Mouse (Mus musculus): ENCODE data around the gene Celf5. TPM values are rescaled to one million over a fixed set of nuclear protein-coding genes. Genes with fewer than 3 reads are reported as not detected.

Gene Celf5
- polyA plus RNA-seq, 1 experiment, result 0.27 TPM

DNA sequence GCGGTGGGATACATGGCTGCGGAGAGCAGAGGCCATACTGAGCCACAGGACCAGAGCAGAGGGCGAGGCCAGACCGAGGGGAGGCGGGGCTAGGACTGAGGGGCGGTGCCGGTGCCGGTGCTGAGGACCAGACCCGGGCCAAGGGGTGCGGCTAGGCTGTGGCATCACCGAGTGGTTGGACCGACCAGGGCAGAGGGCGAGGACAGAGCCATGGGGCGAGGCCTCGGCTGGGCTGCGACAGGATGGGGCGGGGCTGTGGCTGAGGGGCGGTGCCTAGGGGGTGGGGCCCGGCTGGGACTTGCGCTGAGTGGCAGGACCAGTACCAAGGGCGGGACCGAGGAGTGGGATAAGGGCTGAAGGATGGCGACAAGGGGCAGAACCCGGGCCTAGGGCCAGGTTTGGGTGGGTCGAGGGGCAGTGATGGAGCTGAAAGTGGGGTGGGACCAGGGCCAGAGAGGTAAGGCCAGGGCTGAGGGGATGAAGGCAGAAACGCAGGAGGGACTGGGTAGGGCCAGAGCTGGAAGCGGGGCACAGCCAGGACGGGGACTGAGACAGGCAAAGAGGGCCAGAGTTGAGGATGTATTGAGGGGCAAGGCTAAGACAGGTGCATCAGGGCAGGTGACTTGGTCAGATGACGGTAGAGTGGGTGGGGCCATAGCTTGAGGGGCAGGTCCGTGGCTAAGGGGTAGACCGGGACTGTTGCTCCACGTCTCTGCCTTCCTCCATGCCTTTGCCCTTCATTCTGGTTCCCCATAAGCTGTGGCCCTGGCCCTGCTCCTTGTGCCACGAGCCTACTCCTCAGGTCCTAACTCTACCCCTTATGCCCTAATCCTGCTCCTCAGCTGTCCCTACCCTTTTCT lies 17.9 kb downstream of the Celf5 start:
- H3K4me3 ChIP-seq (ENCODE audit: insufficient read depth, low read depth, low read length), result no peak overlapping the region
- no peaks in the 10 kb centered on the region for H3K27me3 ChIP-seq (replicated peaks; ENCODE audit: control insufficient read depth, insufficient read depth, low read length)
- WGBS, result 5% methylated on average over 33 of the region's 33 CpGs

DNA sequence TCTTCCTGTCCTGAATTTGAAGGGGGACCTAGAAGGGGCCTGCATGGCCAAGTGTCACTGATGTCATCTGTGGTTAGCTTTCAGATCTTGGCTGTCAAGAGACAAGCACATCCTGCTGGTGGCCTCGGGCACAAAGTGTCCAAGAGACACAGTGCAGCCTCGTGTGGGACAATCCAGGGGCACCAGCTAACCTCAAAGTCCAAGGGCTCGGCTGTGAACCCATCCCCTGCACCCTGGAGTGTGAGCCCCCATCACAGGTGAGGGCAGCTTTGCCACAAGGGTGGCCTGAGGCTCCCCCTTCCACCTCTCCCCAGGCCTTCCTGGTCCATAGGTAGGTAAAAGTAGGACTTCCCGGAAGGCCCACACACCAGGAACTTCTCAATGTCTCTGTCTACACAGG lies 19.0 kb downstream of the Celf5 start:
- H3K27me3 ChIP-seq (replicated peaks; ENCODE audit: control insufficient read depth, insufficient read depth, low read length), result no peaks in the 10 kb centered on the region
- H3K36me3 ChIP-seq (ENCODE audit: control insufficient read depth, insufficient read depth, low read length), result no peaks in the 10 kb centered on the region
- no peak for DNase-seq
- no peak overlapping the region for H3K4me3 ChIP-seq (ENCODE audit: insufficient read depth, low read depth, low read length)
- 69% methylated on average over 4 of the region's 4 CpGs for WGBS
- H3K27ac ChIP-seq (ENCODE audit: insufficient read depth, low read depth, low read length), result no peak overlapping the region
- no peak for TF ChIP-seq CTCF (conservative IDR thresholded peaks at IDR 0.05; ENCODE audit: insufficient read depth, insufficient read length, low read depth, low read length)
- TF ChIP-seq POLR2A (IDR thresholded peaks at IDR 0.05; ENCODE audit: low read depth, low read length), result no peak
- H3K4me1 ChIP-seq (ENCODE audit: control insufficient read depth, insufficient read depth, low read length), result no peaks in the 10 kb centered on the region

More for the DNA sequence above, 17.9 kb downstream of the Celf5 start:
- DNase-seq, result peak; percentile 58
- Histone ChIP-seq H3K27ac (ENCODE audit: insufficient read depth, low read depth, low read length) (no peak overlapping the region), H3K4me1 (ENCODE audit: control insufficient read depth, insufficient read depth, low read length) (no peaks in the 10 kb centered on the region), H3K36me3 (ENCODE audit: control insufficient read depth, insufficient read depth, low read length) (no peaks in the 10 kb centered on the region)
- TF ChIP-seq POLR2A (IDR thresholded peaks at IDR 0.05; ENCODE audit: low read depth, low read length) (no peak), CTCF (conservative IDR thresholded peaks at IDR 0.05; ENCODE audit: insufficient read depth, insufficient read length, low read depth, low read length) (no peak)

DNA sequence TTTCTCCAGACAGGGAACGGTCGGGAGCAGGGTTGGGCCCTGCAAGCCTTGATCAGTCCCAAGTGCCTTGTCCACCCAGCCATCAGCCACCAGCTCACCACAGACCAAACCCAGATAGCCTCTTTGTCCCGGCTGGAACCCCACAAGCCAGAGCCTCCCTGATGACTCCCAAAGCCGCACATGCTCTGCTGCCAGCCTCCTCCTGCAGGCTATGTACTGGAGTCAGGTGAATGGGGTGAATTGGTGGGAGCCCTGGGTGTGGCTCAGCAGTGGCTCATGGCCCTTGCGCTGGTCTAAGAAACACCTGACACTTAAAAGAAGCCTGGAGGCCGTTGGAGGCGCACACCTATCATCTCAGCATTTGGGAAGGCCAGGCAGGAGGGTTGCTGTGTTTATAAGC lies 19.6 kb downstream of the Celf5 start:
- H3K4me3 ChIP-seq (ENCODE audit: insufficient read depth, low read depth, low read length), result no peak overlapping the region
- H3K4me1 ChIP-seq (ENCODE audit: control insufficient read depth, insufficient read depth, low read length), result no peaks in the 10 kb centered on the region
- H3K36me3 ChIP-seq (ENCODE audit: control insufficient read depth, insufficient read depth, low read length), result no peaks in the 10 kb centered on the region
- no peak overlapping the region for H3K27ac ChIP-seq (ENCODE audit: insufficient read depth, low read depth, low read length)
- DNase-seq, result no peak
- 84% methylated on average over 7 of the region's 7 CpGs for WGBS
- TF ChIP-seq CTCF (conservative IDR thresholded peaks at IDR 0.05; ENCODE audit: insufficient read depth, insufficient read length, low read depth, low read length), result no peak
- no peaks in the 10 kb centered on the region for H3K27me3 ChIP-seq (replicated peaks; ENCODE audit: control insufficient read depth, insufficient read depth, low read length)

DNA sequence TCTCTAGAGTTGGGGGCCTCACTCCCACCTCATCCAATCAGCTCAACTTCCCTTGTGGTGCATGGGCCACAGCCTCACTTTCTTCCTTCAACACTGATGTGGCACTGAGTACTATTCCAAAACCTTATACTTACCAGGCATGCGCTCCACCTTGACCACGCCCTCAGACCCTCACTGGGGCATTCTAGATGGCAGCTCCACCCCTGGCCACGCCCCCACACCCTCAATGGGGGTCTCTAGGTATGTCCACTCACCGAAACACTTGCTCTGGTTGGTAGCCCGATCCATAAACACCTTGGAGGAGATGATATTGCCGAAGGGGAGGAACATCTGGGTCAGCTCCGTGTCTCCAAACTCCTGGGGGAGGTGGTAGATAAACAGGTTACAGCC lies 20.1 kb downstream of the Celf5 start:
- no peak overlapping the region for H3K4me3 ChIP-seq (ENCODE audit: insufficient read depth, low read depth, low read length)
- no peaks in the 10 kb centered on the region for H3K4me1 ChIP-seq (ENCODE audit: control insufficient read depth, insufficient read depth, low read length)
- DNase-seq, result no peak
- H3K36me3 ChIP-seq (ENCODE audit: control insufficient read depth, insufficient read depth, low read length), result no peaks in the 10 kb centered on the region
- H3K27me3 ChIP-seq (replicated peaks; ENCODE audit: control insufficient read depth, insufficient read depth, low read length), result no peaks in the 10 kb centered on the region
- WGBS, result 35% methylated on average over 7 of the region's 7 CpGs
- H3K27ac ChIP-seq (ENCODE audit: insufficient read depth, low read depth, low read length), result no peak overlapping the region
- TF ChIP-seq POLR2A (IDR thresholded peaks at IDR 0.05; ENCODE audit: low read depth, low read length), result no peak
- TF ChIP-seq CTCF (conservative IDR thresholded peaks at IDR 0.05; ENCODE audit: insufficient read depth, insufficient read length, low read depth, low read length), result no peak

DNA sequence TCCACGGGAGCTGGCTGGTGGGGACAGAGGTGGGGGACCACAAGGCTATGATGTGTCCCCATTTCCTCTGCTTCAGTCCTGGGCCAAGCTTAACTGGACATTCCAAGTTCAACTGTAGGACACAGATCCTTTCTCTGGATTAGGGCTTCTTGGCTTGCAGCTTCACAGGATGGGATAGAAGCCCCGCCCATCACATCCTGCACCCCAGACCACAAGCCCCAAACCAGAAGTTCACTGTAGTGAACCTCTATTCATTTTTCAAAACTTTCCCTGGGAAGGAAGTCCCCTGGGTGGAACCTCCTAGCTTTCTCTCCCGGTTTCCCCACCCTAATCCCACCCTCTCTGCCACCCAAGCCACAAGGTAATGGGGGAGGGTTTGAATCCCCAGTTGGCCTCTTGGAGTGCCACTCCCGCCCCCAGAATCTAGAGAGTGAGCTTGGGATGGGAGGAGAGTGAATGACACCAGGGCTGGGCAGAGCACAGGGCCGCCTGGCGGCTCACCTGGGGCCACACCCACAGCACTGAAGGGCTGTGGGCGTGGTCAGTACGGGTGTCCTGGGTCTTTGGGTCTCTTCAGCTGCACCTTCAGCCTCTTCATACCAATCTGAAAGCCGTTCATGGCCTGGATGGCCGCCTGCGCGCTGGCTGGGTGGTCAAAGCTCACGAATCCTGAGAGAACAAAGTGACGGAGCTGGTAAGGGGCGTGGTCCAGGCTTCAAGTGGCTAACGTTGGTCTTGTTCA lies 20.7 kb downstream of the Celf5 start:
- no peak overlapping the region for H3K4me3 ChIP-seq (ENCODE audit: insufficient read depth, low read depth, low read length)

DNA sequence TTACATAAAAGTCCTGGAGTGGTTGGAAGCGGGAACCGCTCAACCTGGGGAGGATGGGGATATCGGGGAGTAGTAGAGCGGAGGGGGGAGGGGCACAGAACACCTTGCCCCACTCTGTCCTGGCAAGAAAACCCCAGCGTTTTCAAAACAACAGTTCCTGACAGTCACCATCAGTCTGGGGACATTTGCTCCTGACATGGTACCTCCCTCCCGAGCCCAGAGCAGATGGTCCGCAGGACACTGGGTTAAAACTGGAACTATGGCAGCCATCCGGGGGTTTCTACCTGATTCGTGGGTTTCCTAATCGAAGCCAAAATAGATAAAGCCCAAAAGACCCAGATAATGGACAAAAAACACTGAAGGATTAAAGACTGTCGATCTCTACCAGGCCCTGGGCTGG lies 21.6 kb downstream of the Celf5 start:
- no peak for DNase-seq
- H3K4me1 ChIP-seq (ENCODE audit: control insufficient read depth, insufficient read depth, low read length), result no peaks in the 10 kb centered on the region
- H3K27me3 ChIP-seq (replicated peaks; ENCODE audit: control insufficient read depth, insufficient read depth, low read length), result no peaks in the 10 kb centered on the region
- H3K36me3 ChIP-seq (ENCODE audit: control insufficient read depth, insufficient read depth, low read length), result no peaks in the 10 kb centered on the region
- no peak for TF ChIP-seq CTCF (conservative IDR thresholded peaks at IDR 0.05; ENCODE audit: insufficient read depth, insufficient read length, low read depth, low read length)
- TF ChIP-seq POLR2A (IDR thresholded peaks at IDR 0.05; ENCODE audit: low read depth, low read length), result no peak
- no peak overlapping the region for H3K27ac ChIP-seq (ENCODE audit: insufficient read depth, low read depth, low read length)
- no peak overlapping the region for H3K4me3 ChIP-seq (ENCODE audit: insufficient read depth, low read depth, low read length)
- WGBS, result 44% methylated on average over 11 of the region's 11 CpGs

More for the DNA sequence above, 20.7 kb downstream of the Celf5 start:
- WGBS, result 11% methylated on average over 16 of the region's 16 CpGs
- Histone ChIP-seq H3K36me3 (ENCODE audit: control insufficient read depth, insufficient read depth, low read length) (no peaks in the 10 kb centered on the region), H3K27ac (ENCODE audit: insufficient read depth, low read depth, low read length) (no peak overlapping the region), H3K27me3 (replicated peaks; ENCODE audit: control insufficient read depth, insufficient read depth, low read length) (no peaks in the 10 kb centered on the region), H3K4me1 (ENCODE audit: control insufficient read depth, insufficient read depth, low read length) (no peaks in the 10 kb centered on the region)
- TF ChIP-seq CTCF (conservative IDR thresholded peaks at IDR 0.05; ENCODE audit: insufficient read depth, insufficient read length, low read depth, low read length) (no peak), POLR2A (IDR thresholded peaks at IDR 0.05; ENCODE audit: low read depth, low read length) (no peak)
- no peak for DNase-seq

DNA sequence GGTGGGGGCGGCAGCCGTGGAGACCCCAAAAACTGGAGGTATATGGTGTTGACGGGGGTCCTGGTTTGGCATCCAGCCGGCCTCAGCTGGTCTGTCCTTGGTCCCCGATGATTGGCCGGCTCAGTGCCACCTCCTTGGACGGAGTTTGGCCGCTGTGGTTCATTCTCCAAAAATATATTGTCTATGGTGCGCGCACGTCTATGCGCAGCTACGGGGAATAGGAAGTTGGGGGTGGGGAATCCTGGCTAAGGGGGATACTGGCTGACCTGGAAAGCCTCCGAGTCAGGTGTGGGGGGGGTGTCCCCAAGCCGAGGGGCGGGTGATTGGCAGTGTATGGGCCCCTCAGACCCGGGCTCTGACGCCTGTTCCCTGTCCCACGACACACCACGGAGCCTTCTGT lies 22.0 kb downstream of the Celf5 start:
- H3K27me3 ChIP-seq (replicated peaks; ENCODE audit: control insufficient read depth, insufficient read depth, low read length), result no peaks in the 10 kb centered on the region
- 31% methylated on average over 20 of the region's 20 CpGs for WGBS

More for the DNA sequence above, 22.0 kb downstream of the Celf5 start:
- H3K36me3 ChIP-seq (ENCODE audit: control insufficient read depth, insufficient read depth, low read length), result no peaks in the 10 kb centered on the region
- no peak for TF ChIP-seq CTCF (conservative IDR thresholded peaks at IDR 0.05; ENCODE audit: insufficient read depth, insufficient read length, low read depth, low read length)
- TF ChIP-seq POLR2A (IDR thresholded peaks at IDR 0.05; ENCODE audit: low read depth, low read length), result no peak
- H3K4me1 ChIP-seq (ENCODE audit: control insufficient read depth, insufficient read depth, low read length), result no peaks in the 10 kb centered on the region
- no peak overlapping the region for H3K4me3 ChIP-seq (ENCODE audit: insufficient read depth, low read depth, low read length)
- no peak for DNase-seq
- H3K27ac ChIP-seq (ENCODE audit: insufficient read depth, low read depth, low read length), result no peak overlapping the region
